Mouse (Mus musculus) cortical plate, adult 2 months (tissue): ENCODE results near the gene Pecam1.

ENCODE experiments used
- CTCF ChIP-seq: fragments of 200-500 bp; IDR thresholded peaks from 2 replicates; pipeline ENCODE4 v1.5.1; 2011; ENCODE audit warnings: mild to moderate bottlenecking, control low read depth, low read length; ENCODE audit not compliant: insufficient read depth; ENCODE audit errors: extremely low read depth
- POLR2A ChIP-seq: fragments of 200-500 bp; IDR thresholded peaks from 2 replicates; pipeline ENCODE4 v1.6.1; 2011; ENCODE audit warnings: mild to moderate bottlenecking, low read length, control low read depth; ENCODE audit not compliant: insufficient read depth; ENCODE audit errors: extremely low read depth

GRCm38 (mm10) chr11:106669873-106670173 is 80.6 kb downstream of the Pecam1 start:
- no peak for TF ChIP-seq CTCF
- no peak for TF ChIP-seq POLR2A
